Mouse (Mus musculus): ENCODE data around the gene Coq5. TPM values are rescaled to one million over a fixed set of nuclear protein-coding genes. Genes with fewer than 3 reads are reported as not detected.

The Coq5 gene
- 19.5 and 25.1 TPM in 2 replicates for polyA plus RNA-seq (2012; rRNA removed)

- DNase-seq, result peak; percentile 93
- no peak for TF ChIP-seq CTCF (conservative IDR thresholded peaks at IDR 0.05; ENCODE audit: insufficient read depth, insufficient read length, low read depth, low read length)
- peak; percentile 42 for TF ChIP-seq POLR2A (IDR thresholded peaks at IDR 0.05; ENCODE audit: low read depth, low read length)
- Histone ChIP-seq H3K27ac (ENCODE audit: insufficient read depth, low read depth, low read length) (peak within 1 kb of the TSS; percentile 52; the same call in 1 of the 2 replicates), H3K4me1 (ENCODE audit: control insufficient read depth, insufficient read depth, low read length) (peaks cover 3% of the 10 kb centered on the region; the same call in 1 of the 2 replicates), H3K27me3 (replicated peaks; ENCODE audit: control insufficient read depth, insufficient read depth, low read length) (no peaks in the 10 kb centered on the region), H3K4me3 (ENCODE audit: insufficient read depth, low read depth, low read length) (peak within 1 kb of the TSS; percentile 97), H3K36me3 (ENCODE audit: control insufficient read depth, insufficient read depth, low read length) (no peaks in the 10 kb centered on the region; the same call in 1 of the 2 replicates)
- WGBS, result 2% methylated on average over 45 of the region's 45 CpGs
Measured at GRCm38 (mm10) chr5:115279226-115280049, at the start of gene Coq5. Gene Coq5 (plus strand): TSS chr5:115279666.

DNA sequence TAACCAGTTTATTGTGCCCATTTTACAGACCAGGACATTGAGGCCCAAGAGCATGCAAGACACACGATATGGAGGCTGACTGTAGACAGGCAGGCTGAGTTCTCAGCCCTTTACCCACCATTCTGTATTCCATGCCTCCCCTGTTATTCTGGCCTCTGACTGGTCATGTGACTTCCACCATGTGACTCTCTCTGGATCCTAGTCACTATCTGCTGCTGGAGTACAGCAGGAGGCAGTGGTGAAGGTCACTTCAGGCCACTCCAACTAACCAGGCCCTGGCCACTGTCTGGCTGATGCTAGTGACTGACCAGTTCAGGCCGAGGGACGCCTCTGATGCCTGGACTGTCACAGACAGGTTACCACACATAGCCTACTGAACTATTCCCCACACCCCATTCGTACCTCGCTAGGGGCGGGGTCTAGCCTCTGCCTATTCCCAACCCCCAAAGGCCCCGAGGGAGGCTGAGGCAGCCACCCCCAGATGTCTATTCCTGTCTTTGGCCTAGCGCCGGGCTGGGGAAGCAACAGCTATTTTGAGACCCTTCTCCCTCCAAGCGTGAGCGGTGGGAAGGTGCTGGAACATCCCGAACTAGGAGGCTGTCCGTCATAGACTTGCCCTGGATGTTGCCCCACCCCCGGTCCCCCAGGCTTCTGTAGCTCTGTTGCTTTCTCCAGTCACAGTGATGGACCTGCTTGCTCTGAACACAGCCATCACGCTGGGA is 48.5 kb upstream of the Coq5 start:
- no peak for DNase-seq
- no peaks in the 10 kb centered on the region for H3K36me3 ChIP-seq (ENCODE audit: control insufficient read depth, insufficient read depth, low read length)
- H3K4me1 ChIP-seq (ENCODE audit: control insufficient read depth, insufficient read depth, low read length), result no peaks in the 10 kb centered on the region
- WGBS, result 66% methylated on average over 15 of the region's 15 CpGs
- H3K27me3 ChIP-seq (replicated peaks; ENCODE audit: control insufficient read depth, insufficient read depth, low read length), result no peaks in the 10 kb centered on the region
- H3K4me3 ChIP-seq (ENCODE audit: insufficient read depth, low read depth, low read length), result no peak overlapping the region
- H3K27ac ChIP-seq (ENCODE audit: insufficient read depth, low read depth, low read length), result no peak overlapping the region
- TF ChIP-seq CTCF (conservative IDR thresholded peaks at IDR 0.05; ENCODE audit: insufficient read depth, insufficient read length, low read depth, low read length) (no peak), POLR2A (IDR thresholded peaks at IDR 0.05; ENCODE audit: low read depth, low read length) (no peak)

DNA sequence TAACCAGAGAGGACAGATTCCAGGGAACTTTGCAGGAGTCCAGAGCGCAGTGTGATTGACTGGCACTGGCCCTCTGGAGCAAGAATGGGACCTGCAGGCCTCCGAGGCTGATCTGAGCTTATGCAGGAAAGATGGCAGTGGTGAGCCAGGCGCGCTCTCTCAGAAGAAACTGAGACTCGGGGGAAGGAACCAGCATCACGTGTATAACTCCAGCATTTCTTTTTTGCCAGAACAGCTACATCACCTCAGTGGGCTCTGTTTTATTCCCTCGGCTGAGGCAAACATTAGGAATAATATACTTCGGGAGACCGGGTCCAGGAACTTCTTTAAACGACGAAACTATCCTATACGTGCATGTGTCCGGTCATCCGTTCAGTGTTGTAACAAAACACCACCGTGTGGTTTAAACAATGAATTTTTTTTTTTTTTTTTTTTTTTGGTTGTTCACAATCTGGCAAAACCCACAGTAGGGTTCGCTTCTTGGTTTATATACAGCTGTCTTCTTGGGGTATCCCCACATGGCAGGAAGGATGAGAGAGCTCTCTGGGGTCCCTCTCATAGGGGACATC is 47.8 kb upstream of the Coq5 start:
- 29% methylated on average over 16 of the region's 16 CpGs for WGBS
- no peaks in the 10 kb centered on the region for H3K36me3 ChIP-seq (ENCODE audit: control insufficient read depth, insufficient read depth, low read length)
- H3K4me1 ChIP-seq (ENCODE audit: control insufficient read depth, insufficient read depth, low read length), result no peaks in the 10 kb centered on the region
- no peaks in the 10 kb centered on the region for H3K27me3 ChIP-seq (replicated peaks; ENCODE audit: control insufficient read depth, insufficient read depth, low read length)
- TF ChIP-seq POLR2A (IDR thresholded peaks at IDR 0.05; ENCODE audit: low read depth, low read length) (no peak), CTCF (conservative IDR thresholded peaks at IDR 0.05; ENCODE audit: insufficient read depth, insufficient read length, low read depth, low read length) (no peak)
- DNase-seq, result no peak
- no peak overlapping the region for H3K27ac ChIP-seq (ENCODE audit: insufficient read depth, low read depth, low read length)
- H3K4me3 ChIP-seq (ENCODE audit: insufficient read depth, low read depth, low read length), result no peak overlapping the region

- TF ChIP-seq CTCF (conservative IDR thresholded peaks at IDR 0.05; ENCODE audit: insufficient read depth, insufficient read length, low read depth, low read length), result no peak
- no peak for TF ChIP-seq POLR2A (IDR thresholded peaks at IDR 0.05; ENCODE audit: low read depth, low read length)
- H3K36me3 ChIP-seq (ENCODE audit: control insufficient read depth, insufficient read depth, low read length), result no peaks in the 10 kb centered on the region
- H3K4me1 ChIP-seq (ENCODE audit: control insufficient read depth, insufficient read depth, low read length), result no peaks in the 10 kb centered on the region; the same call in 1 of the 2 replicates
- WGBS, result 52% methylated on average over 6 of the region's 6 CpGs
- no peaks in the 10 kb centered on the region for H3K27me3 ChIP-seq (replicated peaks; ENCODE audit: control insufficient read depth, insufficient read depth, low read length)
- no peak overlapping the region for H3K4me3 ChIP-seq (ENCODE audit: insufficient read depth, low read depth, low read length)
- no peak overlapping the region for H3K27ac ChIP-seq (ENCODE audit: insufficient read depth, low read depth, low read length)
- DNase-seq, result no peak
Measured at GRCm38 (mm10) chr5:115232516-115232915, 47.0 kb upstream of the Coq5 start.

DNA sequence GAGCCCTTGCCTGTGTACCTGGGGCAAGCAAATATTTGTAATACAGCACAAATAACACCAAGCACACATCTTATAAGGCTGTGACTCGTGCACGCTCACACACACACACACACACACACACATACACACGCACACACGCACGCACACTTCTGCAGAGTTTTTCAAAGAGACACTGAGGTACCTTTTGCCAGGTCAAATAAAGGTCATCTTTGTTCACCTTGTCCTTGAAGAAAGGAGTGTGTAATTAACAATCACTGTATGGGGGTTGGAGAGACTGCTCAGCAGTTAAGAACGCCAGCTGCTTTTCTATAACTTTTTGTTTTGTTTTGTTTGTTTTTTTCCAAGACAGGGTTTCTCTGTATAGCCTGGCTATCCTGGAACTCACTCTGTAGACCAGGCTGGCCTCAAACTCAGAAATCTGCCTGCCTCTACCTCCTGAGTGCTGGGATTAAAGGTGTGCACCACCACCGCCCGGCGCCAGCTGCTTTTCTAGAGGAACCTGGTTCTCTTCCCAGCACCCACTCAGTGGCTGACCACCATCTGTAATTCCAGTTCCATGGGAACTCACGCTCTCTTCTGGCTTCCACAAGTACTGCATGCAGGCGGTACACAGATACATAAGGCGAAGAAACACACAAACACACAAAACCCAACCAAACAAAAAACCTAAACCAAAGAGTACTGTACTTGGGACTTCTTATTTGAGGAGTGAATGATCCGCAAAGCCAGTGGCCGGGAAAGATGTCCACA is 46.3 kb upstream of the Coq5 start:
- 94% methylated on average over 14 of the region's 14 CpGs for WGBS
- no peaks in the 10 kb centered on the region for H3K27me3 ChIP-seq (replicated peaks; ENCODE audit: control insufficient read depth, insufficient read depth, low read length)
- DNase-seq, result no peak
- H3K36me3 ChIP-seq (ENCODE audit: control insufficient read depth, insufficient read depth, low read length), result no peaks in the 10 kb centered on the region
- H3K4me1 ChIP-seq (ENCODE audit: control insufficient read depth, insufficient read depth, low read length), result no peaks in the 10 kb centered on the region; the same call in 1 of the 2 replicates
- TF ChIP-seq CTCF (conservative IDR thresholded peaks at IDR 0.05; ENCODE audit: insufficient read depth, insufficient read length, low read depth, low read length) (no peak), POLR2A (IDR thresholded peaks at IDR 0.05; ENCODE audit: low read depth, low read length) (no peak)
- H3K4me3 ChIP-seq (ENCODE audit: insufficient read depth, low read depth, low read length), result no peak overlapping the region
- no peak overlapping the region for H3K27ac ChIP-seq (ENCODE audit: insufficient read depth, low read depth, low read length)

- Histone ChIP-seq H3K4me1 (ENCODE audit: control insufficient read depth, insufficient read depth, low read length) (no peaks in the 10 kb centered on the region; the same call in 1 of the 2 replicates), H3K4me3 (ENCODE audit: insufficient read depth, low read depth, low read length) (no peak overlapping the region), H3K27ac (ENCODE audit: insufficient read depth, low read depth, low read length) (no peak overlapping the region), H3K27me3 (replicated peaks; ENCODE audit: control insufficient read depth, insufficient read depth, low read length) (no peaks in the 10 kb centered on the region), H3K36me3 (ENCODE audit: control insufficient read depth, insufficient read depth, low read length) (no peaks in the 10 kb centered on the region)
- DNase-seq, result no peak
- TF ChIP-seq POLR2A (IDR thresholded peaks at IDR 0.05; ENCODE audit: low read depth, low read length) (no peak), CTCF (conservative IDR thresholded peaks at IDR 0.05; ENCODE audit: insufficient read depth, insufficient read length, low read depth, low read length) (no peak)
- 92% methylated on average over 6 of the region's 6 CpGs for WGBS
Measured at GRCm38 (mm10) chr5:115234519-115234918, 44.9 kb upstream of the Coq5 start.

Data from kidney, adult 2 months (tissue).